In the genomic region with DNA sequence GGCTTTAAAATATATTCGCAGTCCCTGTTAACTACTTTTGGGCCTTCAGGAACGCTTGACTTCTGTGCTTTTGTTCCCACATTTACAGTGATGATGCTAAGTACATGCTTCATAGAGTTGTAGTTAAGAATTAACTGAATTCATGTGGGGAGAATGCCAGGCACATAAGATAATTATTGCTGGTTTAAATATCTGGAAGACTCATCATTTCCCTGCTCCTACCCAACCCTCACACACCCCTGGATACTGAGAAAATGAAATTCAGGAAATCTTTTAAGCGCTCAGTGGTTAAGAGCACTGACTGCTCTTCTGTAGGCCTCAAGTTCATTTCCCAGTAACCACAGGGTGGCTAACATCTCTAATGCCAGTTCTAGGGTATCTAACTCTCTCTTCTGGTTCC, we compare ENCODE assay signal across 21 mouse cellular contexts. TPM values are rescaled to one million over a fixed set of nuclear protein-coding genes. Genes with fewer than 3 reads are reported as not detected.
DNase-seq lines count a peak whose midpoint lies in the region; ATAC-seq and TF ChIP-seq lines count a peak whose summit lies in the region.
"Had no signal": no experiment of that assay in that cellular context is flagged by ENCODE, and none has a peak within 500 bp of the region (broad histone marks: within the 10 kb centered on the region; RNA-seq: fewer than 3 reads in every experiment).

No protein-coding gene starts in this region.

- POLR2A ChIA-PET in Patski (lab: Charles Lee) = no interaction called here

- in situ Hi-C loops in Patski (cut with MboI; ENCODE audit: low pct_unique_long_range_greater_than_20kb) = no loop called here

- H3K9me3 ChIP-seq in kidney, embryonic 15.5 days (replicated peaks) = no peaks in the 10 kb centered on the region
- no peaks in the 10 kb centered on the region for H3K9me3 ChIP-seq in liver, embryonic 12.5 days (replicated peaks)
- H3K9me3 ChIP-seq: embryonic facial prominence, embryonic 13.5 days; forebrain, embryonic 13.5 days; G1E; heart, embryonic 13.5 days; hindbrain, embryonic 15.5 days had no signal

- H3K9ac ChIP-seq in kidney, embryonic 15.5 days = no peak overlapping the region
- H3K9ac ChIP-seq in liver, embryonic 12.5 days = no peak overlapping the region
- H3K9ac ChIP-seq: embryonic facial prominence, embryonic 13.5 days; forebrain, embryonic 13.5 days; forebrain, postnatal 0 days; heart, embryonic 13.5 days; hindbrain, embryonic 15.5 days had no signal

- CTCF ChIA-PET in Patski (lab: Charles Lee) = no interaction called here

- H3K4me1 ChIP-seq in kidney, embryonic 15.5 days = peaks cover 48% of the 10 kb centered on the region
- peaks cover 90% of the 10 kb centered on the region for H3K4me1 ChIP-seq in liver, embryonic 12.5 days
- H3K4me1 ChIP-seq in embryonic fibroblast, embryonic 13.5 days (ENCODE audit: control insufficient read depth, insufficient read depth, low read length) = peaks cover 4% of the 10 kb centered on the region; the same call in 1 of the 2 replicates

- no peaks in the 10 kb centered on the region for H3K36me3 ChIP-seq in kidney, embryonic 15.5 days
- H3K36me3 ChIP-seq in liver, embryonic 12.5 days = no peaks in the 10 kb centered on the region
- H3K36me3 ChIP-seq: embryonic facial prominence, embryonic 13.5 days; G1E; heart, embryonic 13.5 days; hindbrain, embryonic 15.5 days had no signal

- peak overlapping the region; percentile 63 for H3K27ac ChIP-seq in kidney, embryonic 15.5 days
- H3K27ac ChIP-seq in liver, embryonic 12.5 days = peak overlapping the region; percentile 26; the same call in 1 of the 2 replicates
- H3K27ac ChIP-seq in embryonic fibroblast, embryonic 13.5 days (ENCODE audit: insufficient read depth, low read length) = peak overlapping the region; percentile 45; the same call in 1 of the 2 replicates
- H3K27ac ChIP-seq: embryonic facial prominence, embryonic 13.5 days; forebrain, embryonic 13.5 days; heart, embryonic 13.5 days; hindbrain, embryonic 15.5 days had no signal

- 73% methylated on average over 3 of the region's 3 CpGs for WGBS in kidney, embryonic 15.5 days
- 76% methylated on average over 3 of the region's 3 CpGs for WGBS in liver, embryonic 12.5 days (ENCODE audit: insufficient replicate concordance)

- no peak for TF ChIP-seq POLR2A in embryonic fibroblast, embryonic 13.5 days (IDR thresholded peaks at IDR 0.05; ENCODE audit: low read depth, low read length)

- no peak for ATAC-seq in kidney, embryonic 15.5 days (replicated peaks; ENCODE audit: low FRiP score)
- ATAC-seq in liver, embryonic 12.5 days = no peak
- peak; percentile 95 for ATAC-seq in Patski
- ATAC-seq: CD4-positive, CD25-positive, alpha-beta regulatory T cell, adult 4 months; forebrain, embryonic 13.5 days; forebrain, postnatal 0 days had no signal

- DNase-seq in kidney, postnatal 4 days = no peak
- no peak for DNase-seq in liver
- DNase-seq in Patski (ENCODE audit: low read depth, low spot score) = peak; percentile 76
- DNase-seq in thymus, postnatal 4 days = no peak
- DNase-seq: adrenal gland, postnatal 10 days; B cell, adult 2 months; cerebellum, adult 11 months; cerebellum, adult 8-10 months; cerebellum, postnatal 14 days; forebrain, postnatal 0 days; gastrocnemius, postnatal 14 days; heart, postnatal 36 days had no signal

- TF ChIP-seq CTCF in Patski (IDR thresholded peaks at IDR 0.05) = peak; percentile 18
- TF ChIP-seq CTCF in embryonic fibroblast, embryonic 13.5 days (IDR thresholded peaks at IDR 0.05; ENCODE audit: borderline replicate concordance, insufficient read depth, low read length) = no peak

- H3K4me3 ChIP-seq in kidney, embryonic 15.5 days (replicated peaks) = no peak overlapping the region
- H3K4me3 ChIP-seq in liver, embryonic 12.5 days = no peak overlapping the region
- H3K4me3 ChIP-seq in embryonic fibroblast, embryonic 13.5 days (ENCODE audit: insufficient read depth, low read length) = no peak overlapping the region
- H3K4me3 ChIP-seq: embryonic facial prominence, embryonic 13.5 days; forebrain, embryonic 13.5 days; heart, embryonic 13.5 days; hindbrain, embryonic 15.5 days had no signal

- no peak overlapping the region for H3K4me2 ChIP-seq in kidney, embryonic 15.5 days
- no peak overlapping the region for H3K4me2 ChIP-seq in liver, embryonic 12.5 days
- H3K4me2 ChIP-seq: embryonic facial prominence, embryonic 13.5 days; forebrain, embryonic 13.5 days; heart, embryonic 13.5 days; hindbrain, embryonic 15.5 days had no signal

- H3K27me3 ChIP-seq in kidney, embryonic 15.5 days = no peaks in the 10 kb centered on the region
- H3K27me3 ChIP-seq in liver, embryonic 12.5 days (replicated peaks) = no peaks in the 10 kb centered on the region
- no peaks in the 10 kb centered on the region for H3K27me3 ChIP-seq in Patski
- H3K27me3 ChIP-seq: embryonic facial prominence, embryonic 13.5 days; forebrain, embryonic 13.5 days; heart, embryonic 13.5 days; hindbrain, embryonic 15.5 days had no signal

RNA-seq across cellular contexts. Expression of gene E130308A19Rik, which starts 16.0 kb away (rescaled TPM):
- 34.9 and 35.6 TPM in 2 replicates for polyA plus RNA-seq in kidney, embryonic 15.5 days (2015; fragmentation: Nextera tagmentation; extraction: Ambion mirVana)
- 12.8 and 14.8 TPM in 2 replicates for polyA plus RNA-seq in liver, embryonic 12.5 days (2016; fragmentation: Nextera tagmentation; extraction: Ambion mirVana)
- polyA plus RNA-seq in Patski (2021) = 8.4 TPM
- 8.5 and 12.5 TPM in 2 replicates for polyA plus RNA-seq in embryonic fibroblast, embryonic 13.5 days (2011; ENCODE audit: insufficient read length, low read depth, missing spikeins)
